Mouse (Mus musculus) cerebellum, adult 11-12 months (tissue): ENCODE data around the gene Med12l.
"Not testable (repeated sequence)": the region's sequence is repeated elsewhere in the genome, so short reads cannot be mapped to it uniquely, and the experiment has no call there.

Experiments
- DNase-seq: peaks from one replicate; pipeline ENCODE4 v3.0.0; 2022

Gene Med12l

GRCm38 (mm10) chr3:59022971-59023370 is 17.3 kb downstream of the Med12l start:
- no peak for DNase-seq

- no peak for DNase-seq
Observed at GRCm38 (mm10) chr3:59024531-59025192, 19.0 kb downstream of the Med12l start.

GRCm38 (mm10) chr3:59025193-59025535 is 19.5 kb downstream of the Med12l start:
- DNase-seq, result no peak

- DNase-seq, result no peak
Observed at GRCm38 (mm10) chr3:59028696-59029095, 23.1 kb downstream of the Med12l start.

DNA sequence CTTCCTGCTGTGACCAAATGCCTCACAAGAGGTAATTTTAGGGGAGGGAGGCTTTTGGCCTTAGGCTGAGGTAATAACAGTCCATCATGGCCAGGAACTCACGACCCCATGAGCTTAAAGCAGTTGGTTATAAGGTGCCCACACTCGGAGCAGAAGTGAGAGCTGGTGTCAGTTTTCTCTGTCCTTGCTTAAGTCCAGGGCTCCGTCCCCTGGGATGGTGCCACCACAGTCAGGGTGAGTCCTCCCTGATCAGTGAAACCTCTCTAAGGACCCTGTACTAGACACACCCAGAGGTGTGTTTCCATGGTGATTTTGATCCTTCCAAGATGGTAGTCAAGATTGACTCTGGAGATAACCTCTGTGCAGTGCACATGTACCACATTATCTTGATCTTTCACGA is 25.4 kb downstream of the Med12l start:
- DNase-seq, result no peak

DNA sequence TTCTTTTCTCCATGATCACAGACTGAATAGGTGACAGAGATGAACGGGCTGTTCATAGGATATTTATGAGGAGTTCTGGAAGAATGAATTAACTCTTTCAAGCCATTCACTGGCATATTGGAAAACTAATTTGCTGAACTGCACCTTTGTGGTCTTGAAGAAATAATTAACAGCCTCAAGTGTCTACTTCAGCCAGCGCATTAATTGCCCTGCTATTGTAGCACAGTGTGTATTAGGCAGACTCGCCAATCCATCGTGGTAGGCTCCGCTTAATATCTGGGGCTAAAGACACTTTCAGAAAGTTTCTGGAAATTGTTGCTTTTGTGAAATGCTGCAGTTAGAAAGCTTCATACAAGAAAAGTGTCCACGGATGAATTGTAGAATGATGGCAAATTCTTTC is 35.9 kb downstream of the Med12l start:
- DNase-seq, result no peak

DNA sequence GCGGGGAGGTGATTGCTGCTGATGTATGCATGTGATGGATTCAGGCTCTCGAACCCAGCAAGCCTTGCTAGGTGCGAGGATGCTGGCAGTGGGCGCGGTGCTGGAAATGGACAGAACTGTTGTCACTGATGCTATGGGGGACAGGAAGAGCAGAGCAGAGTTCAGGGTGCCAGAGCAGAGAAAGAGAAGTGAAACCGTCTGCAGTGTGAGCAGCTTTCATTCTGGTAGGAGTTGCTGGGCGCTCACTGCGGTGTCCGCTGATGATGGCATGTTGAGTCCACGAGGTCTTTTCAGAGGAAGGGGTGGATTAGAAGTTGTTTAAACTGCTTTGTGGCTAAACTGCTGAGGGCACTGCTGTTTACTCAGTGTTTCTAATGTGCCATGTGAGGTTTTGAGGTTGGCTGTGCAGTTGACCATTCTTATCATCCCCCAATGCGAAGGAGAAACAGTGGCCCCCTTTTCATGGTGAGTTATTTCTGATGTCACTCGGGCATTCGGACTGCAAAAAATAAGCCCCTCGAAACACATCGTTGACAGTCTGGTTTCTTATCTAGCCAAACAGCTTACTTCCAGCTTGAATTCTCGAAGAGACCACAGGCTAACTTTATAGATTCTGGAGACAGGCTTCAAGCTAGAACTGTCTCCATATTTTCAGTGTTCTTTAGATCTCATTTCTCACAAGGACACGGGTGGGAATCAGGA is 49.4 kb downstream of the Med12l start:
- no peak for DNase-seq

DNA sequence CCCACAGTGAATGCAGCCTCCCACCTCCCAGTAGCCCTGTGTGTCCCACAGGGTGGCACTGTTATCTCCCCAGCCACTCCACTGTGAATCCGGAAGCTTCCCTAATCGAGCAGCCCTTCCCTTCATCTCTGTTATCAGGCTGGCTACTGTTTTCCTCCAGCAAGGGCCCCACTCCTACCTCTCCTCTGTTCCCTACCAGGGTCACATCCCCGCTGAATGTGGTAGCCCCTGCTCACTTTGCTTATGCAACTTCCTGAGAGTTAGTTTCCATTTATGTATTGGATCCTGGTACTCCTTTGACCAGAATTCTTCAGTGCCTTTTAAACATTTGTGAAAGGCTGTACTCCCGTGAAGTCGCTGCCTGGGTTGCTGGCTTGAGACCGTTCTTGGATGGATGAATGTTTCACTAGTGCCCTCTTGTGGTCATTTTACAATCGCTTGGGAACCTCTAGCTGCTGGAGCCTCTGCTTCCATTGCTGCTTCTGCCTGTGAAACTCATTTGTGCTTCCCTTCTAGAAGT is 53.5 kb downstream of the Med12l start:
- peak; percentile 62 for DNase-seq

- DNase-seq, result no peak
Observed at GRCm38 (mm10) chr3:59060131-59060530, 54.5 kb downstream of the Med12l start.

DNA sequence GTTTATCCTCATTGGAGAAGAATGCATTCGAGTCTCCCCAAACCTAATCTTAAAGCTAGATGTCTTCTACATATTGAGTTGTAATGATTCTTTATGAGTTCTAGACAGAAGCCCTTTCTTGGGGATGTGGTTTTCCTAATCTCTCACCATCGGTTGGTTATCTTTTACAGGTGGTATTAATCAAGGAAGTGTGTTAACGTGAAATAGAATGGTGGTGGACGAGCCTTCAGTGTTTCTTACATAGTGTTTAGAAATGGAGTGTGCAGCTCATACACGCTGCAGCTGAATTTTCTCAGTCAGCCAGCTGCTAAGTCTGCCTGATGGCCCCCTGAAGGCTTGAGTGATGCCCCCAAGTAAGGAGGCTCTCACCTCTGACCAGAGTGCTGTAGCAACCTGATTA is 56.5 kb downstream of the Med12l start:
- no peak for DNase-seq

DNA sequence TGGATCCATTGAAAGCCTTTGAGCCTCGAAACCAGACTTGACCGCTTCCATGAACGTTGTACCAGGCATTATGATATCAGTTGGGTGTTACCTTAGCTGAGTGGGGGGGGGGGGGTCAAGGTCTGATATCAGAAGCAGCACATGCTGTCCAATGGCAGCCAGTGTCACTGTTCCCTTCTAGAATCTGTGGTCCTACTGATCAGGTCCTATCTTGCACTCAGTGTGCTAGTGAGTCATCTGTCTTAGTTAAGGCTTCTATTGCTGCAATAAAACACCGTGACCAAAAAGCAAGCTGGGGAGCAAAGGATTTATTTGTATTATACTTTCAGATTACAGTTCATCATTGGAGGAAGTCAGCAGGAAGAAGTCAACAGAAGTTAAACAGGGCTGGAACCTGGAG is 57.8 kb downstream of the Med12l start:
- no peak for DNase-seq

- no peak for DNase-seq
Observed at GRCm38 (mm10) chr3:59065937-59066336, 60.3 kb downstream of the Med12l start.

GRCm38 (mm10) chr3:59066558-59067294 is 61.1 kb downstream of the Med12l start:
- DNase-seq, result no peak

DNA sequence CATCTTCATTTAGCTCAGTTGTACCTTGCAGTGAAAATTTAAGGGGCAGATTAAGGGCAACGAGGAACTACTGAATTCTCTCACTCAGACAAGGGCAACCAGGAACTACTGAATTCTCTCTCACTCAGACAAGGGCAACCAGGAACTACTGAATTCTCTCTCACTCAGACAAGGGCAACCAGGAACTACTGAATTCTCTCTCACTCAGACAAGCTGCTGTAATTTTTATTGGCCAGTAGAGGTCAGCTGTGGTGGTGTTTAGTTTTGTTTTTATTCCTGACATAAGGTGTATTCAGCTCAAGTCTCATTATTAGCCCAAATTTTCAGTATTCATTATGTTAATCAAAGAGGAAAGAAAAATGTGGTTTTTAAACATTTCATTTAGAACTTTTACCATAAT is 63.4 kb downstream of the Med12l start:
- not testable (repeated sequence) for DNase-seq

DNA sequence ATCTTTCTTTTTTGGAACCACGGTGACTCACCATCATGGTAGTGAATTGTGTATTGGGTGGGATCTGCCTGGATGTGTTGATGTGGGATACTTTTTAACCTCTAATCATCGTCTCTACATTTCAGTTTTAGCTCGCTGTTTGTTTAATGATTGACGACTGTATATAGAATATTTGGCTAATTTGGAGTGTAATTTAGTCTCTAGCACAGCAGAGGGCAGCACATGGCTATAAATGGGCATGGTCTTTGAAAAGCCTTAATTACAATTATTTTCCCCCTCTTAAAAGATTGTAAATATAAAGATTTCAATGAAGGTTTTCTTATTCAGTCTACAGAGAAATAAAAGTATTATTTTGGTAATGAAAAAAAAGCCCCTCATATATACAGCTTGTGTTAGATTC is 71.7 kb downstream of the Med12l start:
- DNase-seq, result no peak

DNA sequence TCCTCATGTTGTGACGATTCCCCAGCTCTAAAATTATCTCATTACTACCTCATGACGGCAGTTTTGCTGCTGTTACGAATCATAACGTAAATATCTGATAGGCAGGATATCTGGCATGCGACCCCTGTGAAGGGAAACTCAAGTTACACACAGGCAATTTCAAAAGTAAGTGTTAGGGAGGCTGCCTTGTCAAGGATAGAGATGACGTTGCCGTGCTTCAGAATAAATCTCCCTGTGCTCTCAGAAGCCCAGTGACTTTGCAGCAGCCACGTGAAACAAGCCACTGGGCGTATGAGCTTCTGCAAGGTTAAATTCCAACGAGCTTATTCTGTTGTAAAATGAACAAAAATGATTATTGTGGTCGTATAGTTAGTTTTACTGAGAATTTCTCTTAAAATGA is 73.0 kb downstream of the Med12l start:
- no peak for DNase-seq

- peak; percentile 30 for DNase-seq
Observed at GRCm38 (mm10) chr3:59079327-59079726, 73.7 kb downstream of the Med12l start.

DNA sequence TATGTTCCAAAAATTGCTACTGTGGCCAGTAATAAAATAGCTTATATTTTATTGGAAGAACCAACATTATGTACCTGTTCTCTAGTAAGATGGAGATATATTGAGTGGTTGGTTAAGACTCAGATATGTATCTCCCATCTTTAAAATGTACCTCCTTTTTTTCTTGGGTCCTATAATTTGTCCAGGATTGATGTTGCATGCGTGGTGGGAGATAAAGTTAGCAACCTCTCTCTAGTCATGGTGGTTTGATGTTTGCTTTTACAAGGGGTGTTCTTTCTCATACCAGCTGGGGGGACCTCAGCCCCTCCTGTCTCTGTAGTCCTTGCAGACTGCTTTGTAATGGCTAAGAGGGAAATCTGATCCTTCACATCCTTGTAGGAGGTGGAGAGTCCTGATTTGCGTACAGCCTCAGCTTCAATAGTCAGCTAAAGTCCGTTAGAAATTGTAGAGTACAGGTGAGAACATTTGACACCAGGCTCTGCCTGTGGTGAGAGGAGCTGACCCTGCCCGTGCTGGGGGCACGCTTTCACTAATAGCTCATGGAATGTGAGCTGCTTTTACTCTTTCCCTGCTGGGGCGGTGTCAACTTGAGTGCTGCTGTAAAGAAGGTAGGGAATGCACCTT is 74.8 kb downstream of the Med12l start:
- no peak for DNase-seq

DNA sequence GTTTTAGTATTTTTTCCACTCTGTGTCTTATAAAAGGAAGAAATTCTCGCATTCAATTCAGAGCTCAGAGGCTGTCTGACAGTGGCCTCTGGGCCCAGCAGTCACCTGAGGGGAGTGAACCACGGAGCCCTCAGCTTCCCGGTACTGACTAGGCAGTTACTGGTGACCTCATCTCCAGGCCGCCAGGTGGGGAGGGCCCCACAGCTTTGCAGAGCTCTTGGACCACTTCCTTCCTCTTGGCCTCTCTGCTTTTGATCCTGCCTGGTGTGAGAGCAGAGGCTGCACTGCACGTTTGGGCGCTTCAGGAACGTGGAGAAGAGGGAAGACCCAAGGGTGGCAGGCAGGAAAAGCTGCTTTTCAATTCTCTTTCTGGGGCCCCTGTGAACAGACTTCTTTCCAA is 75.3 kb downstream of the Med12l start:
- peak; percentile 31 for DNase-seq

- no peak for DNase-seq
Observed at GRCm38 (mm10) chr3:59092702-59093101, 87.1 kb downstream of the Med12l start.

DNA sequence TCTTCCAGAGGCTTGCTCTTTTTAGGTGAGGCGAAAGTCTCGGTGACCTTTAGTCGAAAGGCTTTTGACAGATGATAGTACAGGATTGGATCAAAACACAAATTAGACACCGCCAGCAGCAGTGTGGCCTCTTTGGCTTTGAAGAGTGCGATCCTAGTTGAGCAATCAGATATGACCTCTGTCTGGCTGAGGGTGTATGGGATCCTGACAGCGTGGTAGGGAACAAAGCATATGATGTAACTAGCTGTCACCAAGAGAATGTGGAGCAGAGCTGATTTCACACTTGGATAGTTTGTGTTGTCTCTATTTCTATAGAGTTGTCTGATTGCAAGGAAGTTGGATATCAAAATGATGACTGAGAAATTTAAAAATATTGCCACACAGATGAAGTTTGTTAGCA is 91.8 kb downstream of the Med12l start:
- DNase-seq, result no peak

DNA sequence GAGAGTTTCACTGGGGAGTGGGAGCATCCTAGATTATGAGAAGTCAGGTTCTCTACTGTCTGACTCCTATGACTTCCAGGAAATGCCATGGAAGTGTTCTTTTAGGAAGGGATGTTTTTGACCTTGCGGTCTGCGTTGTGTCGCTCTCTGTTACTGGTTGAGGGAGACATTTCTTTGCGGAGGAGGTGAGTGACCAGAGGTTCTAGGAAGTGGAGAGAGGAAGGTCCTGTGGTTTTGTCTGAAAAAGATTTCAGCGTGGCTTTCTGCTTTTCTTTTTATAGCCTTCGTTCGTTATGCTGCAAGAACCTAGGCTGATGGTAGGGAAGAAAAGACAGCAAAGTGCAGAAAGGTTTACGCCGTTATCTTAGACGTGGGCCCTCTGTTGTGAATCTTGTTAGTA is 92.9 kb downstream of the Med12l start:
- no peak for DNase-seq

- DNase-seq, result no peak
Observed at GRCm38 (mm10) chr3:59101218-59101986, 95.8 kb downstream of the Med12l start, which contains the start of gene Gpr171. Gene Gpr171, minus strand, starts transcription at chr3:59101821.
